Comparison of ENCODE assay signal across 13 mouse cellular contexts in the genomic region with DNA sequence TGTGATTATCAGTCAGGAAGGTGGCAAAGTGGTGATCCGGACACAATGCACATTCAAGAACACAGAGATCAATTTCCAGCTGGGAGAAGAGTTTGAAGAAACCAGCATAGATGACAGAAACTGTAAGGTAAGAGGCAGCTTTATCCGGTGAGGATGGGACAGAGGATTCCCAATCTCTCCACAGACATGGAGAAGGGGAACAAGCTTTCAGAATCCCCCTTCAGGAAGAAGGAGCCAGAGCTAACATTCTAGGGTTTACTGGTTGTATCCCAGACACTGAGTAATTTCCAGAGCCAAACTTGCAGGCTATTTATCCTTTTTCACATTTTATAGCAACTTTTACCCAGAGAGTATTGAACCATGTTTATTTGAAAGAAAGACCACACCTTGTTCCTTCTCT. TPM values are rescaled to one million over a fixed set of nuclear protein-coding genes. Genes with fewer than 3 reads are reported as not detected.
A peak's percentile ranks its signal among the peaks of the same experiment; 100 is the strongest.
DNase-seq lines count a peak whose midpoint lies in the region; ATAC-seq and TF ChIP-seq lines count a peak whose summit lies in the region.
"Had no signal": no experiment of that assay in that cellular context is flagged by ENCODE, and none has a peak within 500 bp of the region (broad histone marks: within the 10 kb centered on the region; RNA-seq: fewer than 3 reads in every experiment).

No protein-coding gene starts in this region.

- H3K4me2 ChIP-seq in stomach, embryonic 14.5 days (replicated peaks; ENCODE audit: low read depth, low read length): peak overlapping the region; percentile 29; the same call in 1 of the 2 replicates
- no peak overlapping the region for H3K4me2 ChIP-seq in stomach, postnatal 0 days (replicated peaks; ENCODE audit: low read depth)
- H3K4me2 ChIP-seq in midbrain, embryonic 13.5 days (replicated peaks): peak overlapping the region; percentile 57

- no peaks in the 10 kb centered on the region for H3K36me3 ChIP-seq in stomach, embryonic 14.5 days (ENCODE audit: control insufficient read depth, insufficient read depth, low read length)
- no peaks in the 10 kb centered on the region for H3K36me3 ChIP-seq in stomach, postnatal 0 days (ENCODE audit: control insufficient read depth, insufficient read depth, low read length)
- peaks cover 36% of the 10 kb centered on the region for H3K36me3 ChIP-seq in hindbrain, embryonic 10.5 days
- no peaks in the 10 kb centered on the region for H3K36me3 ChIP-seq in midbrain, embryonic 13.5 days
- H3K36me3 ChIP-seq: embryonic facial prominence, embryonic 13.5 days; heart, embryonic 10.5 days had no signal

- no peak for TF ChIP-seq CTCF in stomach, postnatal 0 days (IDR thresholded peaks at IDR 0.05; ENCODE audit: low read depth)

- 66% methylated on average over 2 of the region's 2 CpGs for WGBS in stomach, embryonic 14.5 days
- 76% methylated on average over 2 of the region's 2 CpGs for WGBS in stomach, postnatal 0 days
- WGBS in hindbrain, embryonic 10.5 days: 34% methylated on average over 2 of the region's 2 CpGs
- 12% methylated on average over 2 of the region's 2 CpGs for WGBS in midbrain, embryonic 13.5 days

- no peak for TF ChIP-seq EP300 in stomach, postnatal 0 days (optimal IDR thresholded peaks at IDR 0.05)

- 0 out of 2 replicates have a peak overlapping the region, but pooled peaks have one; percentile 6 for H3K27ac ChIP-seq in stomach, embryonic 14.5 days (ENCODE audit: low read length)
- no peak overlapping the region for H3K27ac ChIP-seq in stomach, postnatal 0 days (replicated peaks)
- H3K27ac ChIP-seq in hindbrain, embryonic 10.5 days: peak overlapping the region; percentile 89
- H3K27ac ChIP-seq in midbrain, embryonic 13.5 days: peak overlapping the region; percentile 87
- H3K27ac ChIP-seq: embryonic facial prominence, embryonic 13.5 days; heart, embryonic 10.5 days had no signal

- no peak for DNase-seq in stomach, postnatal 0 days (ENCODE audit: low spot score)
- no peak for DNase-seq in hindbrain, embryonic 10.5 days (ENCODE audit: low spot score)
- no peak for DNase-seq in spleen, postnatal 14 days (ENCODE audit: low spot score in 2 of 2)
- DNase-seq in thymus, postnatal 10 days (ENCODE audit: low spot score in 2 of 2): no peak
- no peak for DNase-seq in B cell, adult 2 months
- DNase-seq: cerebellum, adult 9-10 months; kidney, postnatal 10 days; lung, embryonic 14.5 days; thymus, postnatal 4 days had no signal

- H3K4me1 ChIP-seq in stomach, embryonic 14.5 days (ENCODE audit: control insufficient read depth, insufficient read depth, low read length): peaks cover 13% of the 10 kb centered on the region
- no peaks in the 10 kb centered on the region for H3K4me1 ChIP-seq in stomach, postnatal 0 days (replicated peaks; ENCODE audit: control insufficient read depth, insufficient read depth)
- H3K4me1 ChIP-seq in hindbrain, embryonic 10.5 days (replicated peaks): peaks cover 44% of the 10 kb centered on the region
- H3K4me1 ChIP-seq in midbrain, embryonic 13.5 days (replicated peaks): peaks cover 44% of the 10 kb centered on the region

- no peak overlapping the region for H3K9ac ChIP-seq in stomach, embryonic 14.5 days (replicated peaks; ENCODE audit: low read depth, low read length)
- H3K9ac ChIP-seq in stomach, postnatal 0 days (ENCODE audit: low read length): no peak overlapping the region
- peak overlapping the region; percentile 48 for H3K9ac ChIP-seq in midbrain, embryonic 13.5 days (replicated peaks)
- H3K9ac ChIP-seq: embryonic facial prominence, embryonic 13.5 days; lung, embryonic 14.5 days had no signal

- ATAC-seq in stomach, embryonic 14.5 days (ENCODE audit: insufficient number of reproducible peaks, insufficient read depth, low FRiP score, low read depth): no peak
- no peak for ATAC-seq in stomach, postnatal 0 days (ENCODE audit: low FRiP score, low TSS enrichment)
- no peak for ATAC-seq in midbrain, embryonic 13.5 days

- no peaks in the 10 kb centered on the region for H3K27me3 ChIP-seq in stomach, embryonic 14.5 days (ENCODE audit: control insufficient read depth, insufficient read depth, low read length)
- H3K27me3 ChIP-seq in stomach, postnatal 0 days (ENCODE audit: control insufficient read depth, insufficient read depth, low read length): no peaks in the 10 kb centered on the region
- H3K27me3 ChIP-seq in hindbrain, embryonic 10.5 days (ENCODE audit: insufficient read depth, poor library complexity, severe bottlenecking): no peaks in the 10 kb centered on the region
- no peaks in the 10 kb centered on the region for H3K27me3 ChIP-seq in midbrain, embryonic 13.5 days
- H3K27me3 ChIP-seq: embryonic facial prominence, embryonic 13.5 days had no signal

- no peaks in the 10 kb centered on the region for H3K9me3 ChIP-seq in stomach, embryonic 14.5 days (ENCODE audit: control insufficient read depth, low read depth, low read length)
- H3K9me3 ChIP-seq in stomach, postnatal 0 days (ENCODE audit: control insufficient read depth, low read length): no peaks in the 10 kb centered on the region
- H3K9me3 ChIP-seq in hindbrain, embryonic 10.5 days: no peaks in the 10 kb centered on the region
- H3K9me3 ChIP-seq in midbrain, embryonic 13.5 days: no peaks in the 10 kb centered on the region
- H3K9me3 ChIP-seq: embryonic facial prominence, embryonic 13.5 days; heart, embryonic 10.5 days had no signal

- H3K4me3 ChIP-seq in stomach, embryonic 14.5 days (ENCODE audit: low read depth, low read length): no peak overlapping the region
- no peak overlapping the region for H3K4me3 ChIP-seq in stomach, postnatal 0 days (ENCODE audit: low read depth, low read length)
- H3K4me3 ChIP-seq in hindbrain, embryonic 10.5 days: peak overlapping the region; percentile 57
- H3K4me3 ChIP-seq in midbrain, embryonic 13.5 days (replicated peaks): peak overlapping the region; percentile 39
- H3K4me3 ChIP-seq: embryonic facial prominence, embryonic 13.5 days had no signal

RNA-seq across cellular contexts. Expression of a gene that starts 0.9 kb away (rescaled TPM):
- 77.7 and 78.0 TPM in 2 replicates for polyA plus RNA-seq in stomach, embryonic 14.5 days (2014; fragmentation: Nextera tagmentation; extraction: Ambion mirVana)
- 31.2 and 36.9 TPM in 2 replicates for polyA plus RNA-seq in stomach, postnatal 0 days (2015; fragmentation: Nextera tagmentation; extraction: Ambion mirVana)
- 518 and 856 TPM in 2 replicates for polyA plus RNA-seq in hindbrain, embryonic 10.5 days (2016; fragmentation: Nextera tagmentation; extraction: Ambion mirVana)
- 1,295 and 1,380 TPM in 2 replicates for polyA plus RNA-seq in midbrain, embryonic 13.5 days (2015; fragmentation: Nextera tagmentation; extraction: Ambion mirVana)

RNA-seq across cellular contexts. Expression of a gene that starts 8.6 kb away (rescaled TPM):
- polyA plus RNA-seq in stomach, embryonic 14.5 days (2014; fragmentation: Nextera tagmentation; extraction: Ambion mirVana): 28.5 and 29.0 TPM in 2 replicates
- 65.1 and 67.5 TPM in 2 replicates for polyA plus RNA-seq in stomach, postnatal 0 days (2015; fragmentation: Nextera tagmentation; extraction: Ambion mirVana)
- 9.1 and 10.8 TPM in 2 replicates for polyA plus RNA-seq in hindbrain, embryonic 10.5 days (2016; fragmentation: Nextera tagmentation; extraction: Ambion mirVana)
- 9.6 and 14.1 TPM in 2 replicates for polyA plus RNA-seq in midbrain, embryonic 13.5 days (2015; fragmentation: Nextera tagmentation; extraction: Ambion mirVana)

Comparison
In these comparisons a context has a peak if more than half of its experiments do, and no peak if none do; other contexts are left out.
1. H3K4me3 ChIP-seq: peak in hindbrain, embryonic 10.5 days (single experiment) and midbrain, embryonic 13.5 days (single experiment); none in stomach, embryonic 14.5 days (single experiment) and stomach, postnatal 0 days (single experiment).